Mouse (Mus musculus) cerebellum, adult 2 months (tissue): ENCODE measurements around the gene Psmd14.

Experiments used
- CTCF ChIP-seq: fragments of 200-500 bp; IDR thresholded peaks from 2 replicates; pipeline ENCODE4 v1.5.1; 2011; ENCODE audit warnings: low read depth, mild to moderate bottlenecking, control low read depth, low read length, moderate library complexity, borderline replicate concordance; ENCODE audit not compliant: insufficient read depth
- POLR2A ChIP-seq: fragments of 200-500 bp; IDR thresholded peaks from 2 replicates; pipeline ENCODE4 v1.6.1; 2011; ENCODE audit warnings: low read length, control low read depth, borderline replicate concordance; ENCODE audit not compliant: insufficient read depth

GRCm38 (mm10) chr2:61712526-61712925, 1.0 kb downstream of the Psmd14 start:
- TF ChIP-seq POLR2A: no peak
- TF ChIP-seq CTCF: no peak
